Mouse (Mus musculus) hematopoietic stem cell, adult 5-6 weeks (primary cell): Measurements from ENCODE around the gene Nr3c2. TPM values are rescaled to one million over a fixed set of nuclear protein-coding genes. Genes with fewer than 3 reads are reported as not detected.

ENCODE experiments used
- ATAC-seq, 2 experiments: fragments of 125-278 bp in 1 of 2; replicated peaks in 1 of 2; 2 replicates each; pipeline ENCODE4 v1.8.0; 2016 to 2017; ENCODE audit warnings: inconsistent platforms in 2 of 2, mild to moderate bottlenecking in 2 of 2, moderate number of reproducible peaks in 2 of 2, low read depth in 1 of 2, moderate TSS enrichment in 1 of 2; ENCODE audit not compliant: low FRiP score in 2 of 2, poor library complexity in 2 of 2, severe bottlenecking in 2 of 2, insufficient read depth in 1 of 2, low TSS enrichment in 1 of 2
- total RNA-seq: library from RNA; stranded (forward); fragments of 172-1452, 232-1000 nt; gene quantifications from 2 replicates; pipeline ENCODE4 v1.2.3, GENCODE M21; 2017

Nr3c2 gene
- 2.5 and 6.6 TPM in 2 replicates for total RNA-seq

DNA sequence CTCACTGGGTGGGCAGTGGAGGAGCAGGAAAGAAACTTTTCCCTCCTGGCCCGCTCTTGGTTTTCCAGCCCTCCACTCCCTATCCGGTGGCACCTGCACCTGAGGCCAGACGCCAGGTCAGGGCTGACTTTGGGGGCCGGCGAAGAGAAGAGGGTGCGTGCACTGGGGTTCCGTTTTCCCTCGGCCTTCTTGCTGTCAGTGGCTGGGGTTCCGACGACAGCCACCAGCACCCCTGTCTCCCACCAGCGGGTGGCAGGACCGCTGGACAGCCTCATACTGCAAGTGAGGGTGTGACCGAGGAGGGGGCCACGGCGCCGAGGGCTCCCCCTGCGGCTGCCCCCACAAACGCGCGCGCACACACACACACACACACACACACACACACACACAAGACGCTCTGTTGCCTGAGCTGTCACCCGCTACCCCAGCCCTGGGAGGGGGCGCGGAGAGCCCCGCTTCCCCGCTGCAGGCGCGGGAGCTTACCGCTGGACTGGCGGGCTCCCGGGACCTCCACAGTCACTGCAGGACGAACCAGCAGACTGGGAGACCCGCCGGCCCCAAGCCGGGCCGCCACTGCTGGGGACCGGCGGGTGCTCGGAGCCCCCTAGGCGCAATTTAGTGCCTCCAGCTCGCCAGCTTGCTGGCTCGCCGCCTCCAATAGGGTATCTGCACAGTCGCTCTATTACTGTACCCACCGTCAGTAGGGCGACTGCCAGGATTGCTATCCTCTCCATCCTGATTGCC, at the start of gene Nr3c2:
Gene Nr3c2, plus strand, starts transcription at position 32 of the 744 bp plus-strand sequence.
- peak; percentile 6 to 13; a peak in 1 of 4 replicates for ATAC-seq

DNA sequence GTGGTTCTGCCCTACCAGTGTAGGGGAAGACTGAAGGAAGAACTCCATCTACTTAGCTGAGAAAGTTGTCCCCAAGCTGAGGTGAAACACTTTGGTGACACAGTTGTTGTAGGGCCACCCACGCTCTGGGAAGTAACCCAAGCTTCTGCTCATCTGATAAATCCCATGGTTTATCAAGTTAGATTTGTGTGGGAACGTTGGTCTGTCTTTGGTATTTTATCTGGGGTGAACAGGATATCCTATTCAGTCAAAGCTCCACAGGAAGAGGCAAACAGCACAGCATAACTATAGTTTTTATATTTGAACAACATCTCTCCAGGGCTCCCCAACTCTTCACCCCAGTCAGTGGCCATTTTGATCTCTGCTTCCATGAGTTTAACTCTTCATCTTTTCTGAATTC, 40.7 kb upstream of the Nr3c2 start:
- no peak for ATAC-seq

DNA sequence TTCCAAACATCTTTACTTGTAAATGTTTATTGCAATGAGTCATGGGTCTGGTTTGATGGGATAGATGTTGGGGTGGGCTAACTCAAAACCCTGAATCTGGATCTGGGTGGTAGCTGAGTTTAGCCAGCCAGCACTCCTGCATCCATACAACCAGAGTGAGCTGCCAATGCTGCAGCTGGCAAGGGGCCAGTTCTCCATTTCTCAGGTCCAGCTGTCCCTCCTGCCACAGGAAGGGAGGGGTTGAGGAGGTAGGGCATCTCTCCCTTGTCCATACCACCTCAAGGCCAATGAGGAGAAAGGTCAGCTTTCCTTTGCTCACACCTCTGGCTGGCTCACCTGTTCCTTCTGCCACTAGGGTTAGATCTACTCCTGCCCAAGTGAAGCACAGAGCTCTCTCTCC, 39.5 kb upstream of the Nr3c2 start:
- no peak for ATAC-seq

DNA sequence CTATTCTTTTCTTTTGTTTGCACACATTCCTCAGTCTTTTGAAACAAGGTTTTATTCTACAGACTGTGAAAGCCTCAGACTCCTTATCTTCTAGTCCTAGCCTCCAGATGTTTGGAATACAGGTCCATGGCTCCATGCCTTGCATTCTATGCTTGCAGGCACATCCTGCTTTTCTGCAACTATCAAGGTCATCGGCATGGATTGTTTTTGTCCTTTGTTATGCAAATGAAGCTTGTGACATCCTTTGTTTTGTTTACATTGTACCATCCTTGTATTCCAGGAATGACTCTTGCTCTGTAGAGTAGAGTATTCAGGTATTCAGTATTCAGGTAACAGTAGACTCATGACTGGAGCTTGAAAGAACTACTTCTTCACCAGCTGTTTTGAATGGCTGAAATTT, 36.2 kb upstream of the Nr3c2 start:
- no peak for ATAC-seq

DNA sequence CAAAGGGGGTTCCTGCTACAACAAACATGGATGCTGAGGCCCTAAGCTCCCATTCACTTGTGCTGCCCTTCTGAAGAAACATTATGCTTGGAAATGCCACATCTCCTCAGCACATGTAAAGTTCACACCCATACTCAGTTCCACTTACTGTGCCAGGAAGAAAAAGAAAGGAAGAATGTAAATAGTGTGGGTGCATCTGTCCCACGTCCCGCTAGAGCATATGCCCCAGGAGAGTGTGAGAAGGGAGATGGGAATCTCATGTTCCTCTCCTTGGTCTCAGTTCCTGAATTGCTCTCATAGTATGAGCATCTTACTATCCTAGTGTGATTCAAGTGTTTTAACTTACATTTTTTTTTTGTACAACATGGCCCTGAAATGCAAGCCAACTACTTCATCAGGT, 22.4 kb upstream of the Nr3c2 start:
- ATAC-seq: no peak

DNA sequence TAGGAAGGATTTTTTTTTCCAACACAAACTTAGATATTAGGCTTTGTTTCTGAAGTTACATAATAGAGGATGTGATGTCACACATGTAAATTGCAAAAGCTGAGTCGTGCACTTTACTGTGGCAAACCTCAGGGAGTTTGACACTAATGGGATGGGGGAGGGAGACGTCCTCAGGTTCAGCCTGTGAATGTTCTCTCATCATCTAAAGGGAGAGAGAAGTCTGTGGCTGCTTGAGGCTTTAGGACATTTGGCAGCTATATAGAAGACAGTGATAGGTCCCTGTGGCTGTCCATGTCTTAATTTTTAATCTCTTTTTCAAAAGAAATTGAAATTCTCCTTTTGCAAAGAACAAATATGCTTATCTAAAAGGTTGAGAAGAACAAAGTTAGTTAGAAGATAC, 2.2 kb upstream of the Nr3c2 start:
- ATAC-seq: peak; percentile 19 to 30; a peak in 2 of 4 replicates

DNA sequence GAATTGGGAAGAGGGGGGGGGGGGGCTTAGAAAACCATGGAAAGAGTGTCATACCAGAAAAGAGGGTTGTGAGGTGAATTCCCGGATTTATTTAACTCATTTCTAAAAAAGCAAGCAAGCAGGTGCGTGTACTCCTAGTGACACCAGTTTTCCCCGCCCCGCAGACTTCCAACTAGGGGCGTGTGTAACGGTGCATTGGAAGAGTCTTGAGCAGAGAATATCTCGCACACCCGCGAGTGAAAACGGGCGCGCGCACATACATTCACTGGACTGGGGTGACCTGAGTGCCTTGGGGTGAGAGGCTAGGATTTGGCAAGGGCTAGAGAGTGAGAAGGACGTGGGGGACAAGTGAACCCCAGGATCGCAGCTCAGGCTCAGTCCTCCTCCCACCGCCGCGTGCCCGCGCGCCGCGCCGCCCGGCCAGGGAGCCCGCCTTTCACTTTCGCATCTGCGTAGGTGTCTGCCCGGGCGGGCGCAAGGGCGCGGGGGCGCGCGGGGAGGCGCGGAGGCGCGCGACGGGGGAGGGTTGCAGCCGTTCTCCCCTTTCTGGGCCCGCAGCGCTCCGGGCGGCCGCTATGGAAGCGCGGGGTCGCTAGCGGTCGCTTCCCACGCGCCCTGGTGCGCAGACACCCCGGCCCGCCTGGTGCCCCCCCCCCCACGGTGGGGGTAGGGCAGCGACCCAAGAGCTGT, 376 bp upstream of the Nr3c2 start:
- ATAC-seq: peak; percentile 5 to 32; a peak in 2 of 4 replicates

DNA sequence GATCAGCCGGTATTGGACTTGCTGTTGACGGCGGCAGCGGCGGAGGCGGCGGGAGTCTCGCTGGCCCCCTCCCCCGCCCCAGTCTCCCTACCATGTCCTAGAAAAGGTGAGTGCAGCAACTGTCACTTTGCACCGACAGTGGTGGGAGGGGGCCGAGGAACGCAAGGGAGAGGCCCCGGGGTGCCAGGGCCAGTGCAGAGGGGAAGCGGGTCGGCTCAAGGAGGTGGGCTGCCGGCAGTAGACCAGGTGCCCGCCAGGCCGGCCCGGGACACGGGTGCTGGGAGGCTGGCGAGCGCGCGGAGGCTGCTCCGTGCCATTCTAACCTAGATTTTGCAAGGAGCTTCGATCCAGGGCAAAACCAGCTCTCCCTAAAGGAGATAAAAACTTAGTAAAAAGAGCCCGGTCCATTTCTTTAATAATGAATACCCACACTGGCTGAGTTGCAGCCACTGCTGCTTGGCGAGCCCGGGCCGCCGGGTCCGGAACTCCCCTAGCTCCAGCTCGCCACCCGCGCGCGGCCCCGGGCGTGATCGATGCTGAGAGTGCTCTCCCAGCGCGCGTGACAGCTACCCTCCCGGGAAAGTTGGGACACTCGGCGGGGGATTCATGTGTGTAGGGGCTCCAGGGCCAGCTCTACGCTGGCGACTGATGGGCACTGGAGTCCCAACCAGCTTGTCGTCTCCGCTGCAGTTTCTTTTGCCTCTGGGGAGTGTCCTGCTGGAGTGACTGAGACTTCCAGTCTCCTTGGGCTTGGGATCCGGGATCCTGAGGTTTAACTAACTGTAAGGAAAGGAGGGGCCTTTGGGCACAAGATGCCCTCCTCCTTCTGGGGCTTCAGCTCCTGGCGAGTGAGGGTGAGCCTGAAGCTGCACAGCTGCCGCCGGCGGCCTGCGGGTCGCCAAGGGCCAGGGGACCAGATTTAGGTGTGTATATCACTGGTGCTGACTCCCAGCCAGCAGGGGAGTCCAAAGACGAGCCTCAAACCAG, 1.2 kb downstream of the Nr3c2 start:
- no peak for ATAC-seq

DNA sequence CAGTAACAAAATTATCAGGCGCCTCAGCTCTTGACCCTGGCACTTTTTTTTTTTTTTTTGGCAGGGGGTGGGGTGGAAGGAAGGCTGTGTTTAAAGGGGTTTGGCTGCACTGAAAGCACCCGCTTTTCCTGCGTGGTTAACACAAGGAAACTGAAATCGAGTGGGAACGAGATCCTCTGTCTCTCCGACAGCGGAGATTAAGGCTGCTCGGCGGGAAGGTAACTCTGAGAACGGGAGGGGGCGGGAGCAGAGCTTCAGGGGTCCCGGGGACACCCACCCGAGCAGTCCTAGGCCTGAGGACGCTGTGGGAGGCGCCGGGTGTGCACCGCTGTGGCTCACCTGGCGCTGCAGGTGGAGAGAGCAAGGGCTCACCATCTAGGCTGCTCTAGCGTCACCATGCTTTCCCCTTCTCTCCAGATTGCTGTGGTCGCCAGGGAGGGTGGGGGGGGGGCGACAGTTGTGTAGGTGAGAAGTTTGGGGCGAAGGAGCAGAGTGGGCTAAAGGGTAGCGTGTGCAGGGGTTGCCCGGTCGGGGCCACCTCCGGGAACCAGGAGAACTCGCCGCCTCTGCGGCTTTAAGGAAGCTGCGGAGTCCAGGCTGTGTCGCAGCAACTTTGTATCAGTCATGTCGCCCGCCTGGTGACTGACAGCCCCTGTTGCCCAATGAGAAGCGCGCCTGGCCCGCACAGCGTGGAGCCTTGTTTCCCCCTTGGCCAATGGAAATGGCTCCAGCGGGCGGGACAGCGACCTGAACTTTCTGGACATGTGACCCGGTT, 2.4 kb downstream of the Nr3c2 start:
- ATAC-seq: peak; percentile 91 to 94

DNA sequence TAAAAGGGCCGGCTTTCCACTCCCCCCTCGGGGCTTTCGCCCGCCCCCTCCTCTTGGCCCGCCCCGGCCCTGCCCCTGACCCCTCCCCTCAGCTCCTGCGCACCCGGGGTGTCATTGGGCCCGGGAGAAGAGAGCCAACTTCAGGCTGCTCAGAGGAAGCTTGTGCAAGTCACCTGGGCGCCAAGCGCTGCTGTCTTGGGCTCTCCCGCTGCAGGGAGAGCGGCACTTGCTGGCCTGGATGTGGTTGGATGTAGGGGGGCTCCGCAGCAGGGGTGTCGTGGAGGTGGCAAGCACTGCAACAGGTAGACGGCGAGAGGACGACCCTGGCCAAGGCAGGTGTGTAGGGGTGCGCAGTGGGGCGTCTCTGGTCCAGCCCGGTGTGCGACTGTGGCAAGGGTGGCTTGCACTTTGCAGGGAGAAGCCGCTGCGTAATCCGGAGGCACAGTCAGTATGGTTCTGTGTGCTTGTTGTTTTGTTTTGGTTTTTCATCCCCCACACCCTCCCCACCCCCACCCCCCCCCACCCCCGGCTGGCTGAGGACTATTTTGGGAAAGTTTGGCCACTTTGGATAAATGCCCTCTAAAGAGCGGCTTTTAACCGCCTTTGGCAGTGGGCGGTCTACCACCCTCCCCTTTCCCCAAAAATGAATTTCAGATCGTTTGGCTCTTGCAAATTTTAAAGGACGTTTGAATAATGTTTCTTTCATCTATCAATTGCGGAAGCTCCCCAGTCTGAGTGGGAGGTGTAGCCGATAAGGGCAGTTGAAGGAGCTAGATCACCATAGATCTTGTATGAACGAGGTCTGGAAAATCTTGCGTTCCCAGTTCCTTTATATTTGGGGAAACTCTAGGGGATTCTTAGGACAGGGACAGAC, 3.2 kb downstream of the Nr3c2 start:
- 0 out of 4 replicates have a peak, but pooled peaks of 1 of the 2 experiments have one; percentile 2 for ATAC-seq

DNA sequence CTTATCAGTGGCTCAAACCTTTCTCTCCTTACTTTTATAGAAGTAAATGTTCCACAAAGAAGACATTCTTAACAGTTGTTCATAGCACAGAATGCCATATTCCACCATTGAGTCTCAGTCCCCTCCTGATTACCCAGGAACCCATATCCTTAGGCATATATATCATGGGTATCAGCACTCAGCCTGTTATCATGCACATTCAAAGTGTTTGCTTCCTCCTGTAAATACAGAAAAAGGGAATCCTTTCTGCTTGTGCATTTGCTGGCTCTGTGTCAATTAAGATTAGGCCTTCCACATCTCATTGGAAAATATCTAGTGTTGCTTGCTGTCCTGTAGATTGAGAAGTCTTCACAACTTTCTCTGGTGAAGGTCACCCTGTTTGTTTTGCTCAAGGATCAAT, 12.0 kb downstream of the Nr3c2 start:
- ATAC-seq: no peak

DNA sequence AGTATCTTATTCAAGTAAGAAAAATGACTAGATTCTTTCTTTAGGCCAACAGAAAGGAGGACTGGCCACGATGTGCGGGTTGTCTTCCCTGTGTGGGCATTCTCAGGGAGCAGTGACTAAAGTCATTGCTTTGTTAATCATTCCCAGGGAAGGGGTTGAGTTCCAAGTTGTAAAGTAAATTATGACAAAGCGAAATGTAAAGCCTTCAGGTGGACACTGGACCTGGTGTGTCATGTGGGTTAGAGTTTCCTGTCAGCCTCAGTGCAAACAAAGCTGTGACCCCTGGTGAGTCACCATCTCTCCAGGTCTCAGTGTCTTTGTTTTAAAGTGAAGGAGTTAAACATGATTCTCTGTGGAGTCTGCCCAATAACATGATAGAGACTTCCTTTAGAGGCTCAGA, 13.4 kb downstream of the Nr3c2 start:
- no peak for ATAC-seq

DNA sequence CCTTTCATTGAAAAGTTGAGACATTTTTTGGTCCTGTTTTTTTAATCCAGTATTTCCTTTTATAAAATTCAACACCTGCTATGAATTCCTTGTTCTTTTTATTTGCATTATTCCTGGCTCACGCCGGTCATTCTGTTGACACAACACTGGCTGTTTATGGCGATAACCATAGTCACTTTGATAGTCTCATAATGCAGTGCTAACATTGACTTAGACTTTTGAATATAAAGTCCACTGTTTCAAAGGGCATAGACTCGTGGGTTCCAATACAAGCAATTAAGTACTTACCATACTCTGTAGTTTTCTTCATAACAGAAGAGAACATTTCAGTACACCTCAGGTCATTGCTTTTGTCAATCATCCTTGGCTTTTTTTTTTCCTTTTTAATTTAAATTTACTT, 14.0 kb downstream of the Nr3c2 start:
- ATAC-seq: no peak

DNA sequence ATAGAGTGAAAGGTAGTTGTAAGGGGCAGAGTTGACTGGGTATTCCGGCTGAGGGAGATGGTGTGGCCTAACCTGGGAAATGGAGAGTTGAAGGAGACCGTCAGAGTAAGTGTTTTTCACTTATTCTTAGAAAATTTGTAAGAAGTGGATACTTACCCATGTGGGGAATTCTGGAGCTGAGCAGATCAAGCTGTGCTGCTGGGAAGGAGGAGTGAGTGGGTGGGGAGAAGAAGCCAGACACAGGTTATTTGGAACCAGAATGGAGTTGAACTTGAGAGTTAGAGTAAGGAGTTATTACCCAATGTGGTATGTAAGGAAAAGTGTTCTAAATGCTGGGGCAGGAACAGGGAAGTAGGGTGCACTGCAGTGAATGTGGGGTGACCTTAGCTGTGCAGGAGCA, 16.0 kb downstream of the Nr3c2 start:
- ATAC-seq: no peak

DNA sequence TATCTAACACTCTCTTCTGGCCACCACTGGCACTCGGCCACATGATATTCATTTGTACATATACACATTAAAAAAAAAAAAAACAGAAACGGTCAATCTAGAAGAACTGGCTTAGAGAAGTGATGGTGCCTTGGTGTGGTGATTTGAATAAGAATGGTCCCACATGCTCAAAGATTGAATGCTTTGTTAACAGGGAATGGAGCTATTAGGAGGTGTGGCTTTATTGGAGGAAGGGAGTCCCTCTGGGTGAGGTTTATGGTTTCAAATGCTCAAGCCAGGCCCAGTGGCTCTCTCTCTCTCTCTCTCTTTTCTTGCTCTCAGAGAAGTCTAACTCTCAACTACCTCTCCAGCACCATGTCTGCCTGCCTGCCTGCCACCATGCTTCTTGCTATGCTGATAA, 20.3 kb downstream of the Nr3c2 start:
- ATAC-seq: no peak

DNA sequence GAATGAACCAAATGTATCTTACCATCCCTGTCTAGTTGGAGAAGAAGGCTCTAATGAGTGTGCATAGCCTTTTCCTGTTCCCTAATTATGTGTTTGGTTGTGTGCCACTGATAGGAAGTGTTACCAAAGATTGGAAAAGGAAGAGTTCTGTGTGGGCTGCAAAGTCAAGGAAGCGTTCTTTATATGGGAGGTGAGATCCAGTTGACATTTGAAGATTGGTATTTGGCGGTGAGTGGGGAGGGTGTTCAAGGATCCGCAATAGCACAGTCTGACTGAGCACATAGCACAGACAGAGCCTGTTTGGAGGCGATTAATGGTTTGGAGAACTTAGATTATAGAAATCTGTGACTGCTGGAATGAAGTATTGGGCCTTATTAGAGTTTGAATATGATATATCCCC, 24.9 kb downstream of the Nr3c2 start:
- no peak for ATAC-seq
